Mouse (Mus musculus): ENCODE data around the gene Clmn.

DNA sequence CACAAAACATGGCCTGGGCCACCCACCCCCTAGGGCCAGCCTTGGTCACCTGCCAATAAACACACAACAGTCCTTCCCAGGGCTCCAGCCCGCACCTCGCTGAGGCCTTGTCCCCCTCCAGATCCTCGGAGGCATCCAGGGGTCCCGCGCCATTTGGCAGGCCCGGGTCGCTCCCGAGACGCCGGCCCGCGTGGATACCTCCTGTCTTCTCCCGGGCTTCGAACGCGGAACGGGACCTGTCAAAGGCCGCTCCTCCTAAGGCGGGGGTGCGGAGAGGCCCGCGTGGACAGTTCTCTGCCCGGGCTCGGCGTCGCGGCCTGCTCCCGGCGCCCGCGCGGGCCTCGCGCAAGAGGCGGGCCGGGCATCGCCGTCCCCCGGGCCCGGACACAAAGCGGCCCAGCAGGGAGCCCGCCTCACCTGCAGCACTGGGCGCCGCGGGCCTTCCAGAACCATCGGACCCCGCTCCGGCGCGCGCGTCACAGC is 113.5 kb downstream of the Clmn start:
- TF ChIP-seq CTCF (IDR thresholded peaks at IDR 0.05) (no peak), POLR2A (IDR thresholded peaks at IDR 0.05; ENCODE audit: insufficient read depth, low read depth, low read length) (no peak), EP300 (IDR thresholded peaks at IDR 0.05; ENCODE audit: insufficient read depth, low read depth, low read length) (no peak)

All from heart, adult 2 months (tissue).